Mouse (Mus musculus) urinary bladder, postnatal 25 days (tissue): ENCODE data around the gene 3110082I17Rik.
A peak's percentile ranks its signal among the peaks of the same experiment; 100 is the strongest.
"Not testable (repeated sequence)": the region's sequence is repeated elsewhere in the genome, so short reads cannot be mapped to it uniquely, and the experiment has no call there.

Experiments used
- DNase-seq: peaks from one replicate; pipeline ENCODE4 v3.0.0; 2022; ENCODE audit warnings: low spot score

The 3110082I17Rik gene

DNA sequence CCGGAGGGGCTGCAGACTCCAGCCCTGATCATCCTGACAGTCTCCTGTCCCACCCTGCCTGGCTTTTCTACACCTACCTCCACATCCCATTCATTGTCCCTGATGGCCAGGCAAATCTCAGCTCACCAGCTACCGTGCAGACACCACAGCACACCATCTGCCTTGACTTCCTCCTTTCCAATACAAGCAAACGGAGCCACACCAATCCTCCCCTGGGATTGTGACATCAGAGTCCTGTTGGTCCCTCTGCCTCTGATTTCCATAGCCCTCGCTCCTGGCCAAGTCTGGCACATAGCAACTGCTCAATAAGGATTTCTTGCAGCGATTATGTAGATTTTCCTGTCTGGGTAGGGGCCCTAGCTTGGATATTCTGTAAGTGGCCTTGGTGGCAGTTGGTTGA is 109.2 kb downstream of the 3110082I17Rik start, which contains the start of gene Cox19:
TSS of gene Cox19 (minus strand) at position 285 of the 400 bp plus-strand sequence.
- no peak for DNase-seq

- DNase-seq: no peak
Measured at GRCm38 (mm10) chr5:139349713-139350112, 110.6 kb downstream of the 3110082I17Rik start.

DNA sequence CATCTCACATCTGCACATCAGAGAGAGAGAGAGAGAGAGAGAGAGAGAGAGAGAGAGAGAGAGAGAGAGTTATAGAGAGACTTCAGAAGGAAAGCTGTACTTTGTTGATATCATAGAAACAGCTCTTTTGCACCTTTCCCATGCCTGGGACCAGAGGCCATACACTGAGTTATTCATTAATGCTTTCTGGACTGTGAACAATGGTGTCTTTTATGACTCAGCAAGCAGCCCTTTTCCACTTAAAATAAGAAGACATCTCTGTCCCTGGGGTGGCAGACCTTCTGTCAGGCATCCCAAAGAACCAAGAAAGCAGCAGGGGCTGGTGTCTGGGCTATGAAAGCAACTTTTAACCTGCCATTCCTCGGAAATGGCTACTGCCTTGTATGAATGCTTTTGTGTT is 113.1 kb downstream of the 3110082I17Rik start:
- no peak for DNase-seq

DNA sequence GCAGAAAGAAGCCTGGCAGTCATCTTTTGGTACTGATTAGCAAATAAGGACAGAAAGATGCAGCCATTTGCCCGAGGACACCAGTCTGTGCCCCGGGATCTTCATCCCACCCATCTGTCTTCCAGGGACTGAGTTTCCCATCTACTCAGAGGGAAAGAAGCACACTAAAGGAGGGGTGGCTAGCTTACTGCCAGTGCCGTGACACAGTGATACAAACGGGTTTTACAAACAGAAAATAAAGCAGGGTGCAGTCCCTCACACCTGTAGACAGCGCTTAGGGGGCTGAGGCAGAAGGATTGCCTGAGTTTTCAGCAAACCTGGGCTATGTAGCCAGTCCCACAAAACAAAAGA is 115.0 kb downstream of the 3110082I17Rik start:
- DNase-seq: no peak

DNA sequence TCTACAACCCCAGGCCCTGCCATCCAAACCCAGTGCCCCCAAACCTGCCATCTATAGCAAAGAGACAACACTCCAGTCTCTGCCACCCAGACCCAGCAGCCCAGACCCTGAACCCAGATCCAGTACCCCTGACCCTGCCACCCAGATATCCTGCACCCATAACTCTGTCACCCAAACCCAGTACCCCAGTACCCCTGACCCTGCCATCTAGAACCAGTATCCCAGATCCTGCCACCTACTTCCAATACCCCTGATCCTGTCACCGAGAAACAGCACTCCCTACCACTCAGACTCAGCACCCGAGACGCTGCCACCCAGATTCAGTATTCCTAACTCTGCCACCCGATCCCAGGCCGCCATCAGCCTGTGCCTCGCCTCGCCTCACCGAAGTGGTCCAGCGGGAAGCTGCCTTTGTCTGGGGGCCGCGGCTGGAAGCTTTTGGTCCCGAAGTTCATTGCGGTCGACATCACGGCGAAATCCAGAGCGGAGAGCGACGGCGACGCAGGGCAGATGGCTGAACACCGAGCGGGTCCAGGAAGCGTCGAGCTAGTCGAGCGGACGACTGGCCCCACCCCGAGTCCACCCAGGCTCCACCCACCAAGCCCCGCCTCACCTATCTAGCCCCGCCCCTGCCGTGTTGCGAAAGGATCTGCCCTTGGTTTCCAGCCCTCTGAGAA is 115.5 kb downstream of the 3110082I17Rik start:
- DNase-seq: peak; percentile 96

DNA sequence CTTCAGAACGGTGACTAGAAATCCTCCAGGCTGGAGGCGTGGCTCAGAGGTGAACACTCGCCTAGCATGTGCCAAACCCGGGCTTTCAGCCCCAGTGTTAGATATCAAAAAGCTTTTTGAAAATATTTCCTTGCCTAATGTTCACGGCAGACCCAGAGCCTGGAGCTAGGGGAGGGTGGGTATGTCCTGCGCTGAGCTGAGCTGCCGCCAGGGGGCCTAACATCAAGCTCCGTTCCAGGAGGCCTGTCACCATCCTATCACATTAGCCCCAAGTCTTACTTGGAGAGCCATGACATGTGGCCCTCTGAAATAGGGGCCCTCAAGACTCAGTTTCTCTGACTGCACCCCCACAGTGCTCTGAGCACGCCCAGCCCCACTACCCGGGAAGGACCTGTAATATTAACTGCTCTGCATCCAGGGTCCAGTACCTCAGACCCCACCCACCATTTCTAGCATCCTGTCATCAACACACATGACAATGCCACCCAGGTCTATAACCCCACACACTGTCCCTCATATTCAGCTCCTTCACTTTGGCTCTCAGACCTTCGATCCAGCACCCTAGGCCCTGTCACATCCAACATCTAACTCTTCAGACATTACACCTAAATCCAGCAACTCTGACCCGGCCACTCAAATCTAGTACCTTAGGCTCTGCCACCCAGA is 116.2 kb downstream of the 3110082I17Rik start:
- peak; percentile 68 for DNase-seq

DNA sequence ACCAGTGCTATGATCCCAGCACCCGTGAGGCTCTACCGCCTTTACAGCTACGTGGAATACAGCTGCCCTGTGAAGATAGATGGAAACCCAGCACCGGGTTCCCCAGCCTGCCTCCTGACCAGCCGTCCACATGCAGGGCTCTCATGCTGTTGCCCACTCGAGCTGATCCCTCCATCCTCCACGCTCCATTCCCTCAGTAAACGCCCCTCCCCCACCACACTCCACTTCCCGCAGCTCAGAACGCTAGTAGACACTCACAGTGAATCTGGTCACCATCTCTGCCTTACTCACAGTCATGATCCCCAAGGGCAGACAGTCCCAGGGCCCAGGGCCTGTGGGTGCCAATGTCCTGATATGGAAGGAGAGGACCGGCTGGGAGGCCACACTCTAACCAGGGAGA is 121.4 kb downstream of the 3110082I17Rik start:
- DNase-seq: no peak

GRCm38 (mm10) chr5:139338403-139338802 is 121.9 kb downstream of the 3110082I17Rik start:
- no peak for DNase-seq

- DNase-seq: no peak
Measured at GRCm38 (mm10) chr5:139337826-139338370, 122.4 kb downstream of the 3110082I17Rik start.

DNA sequence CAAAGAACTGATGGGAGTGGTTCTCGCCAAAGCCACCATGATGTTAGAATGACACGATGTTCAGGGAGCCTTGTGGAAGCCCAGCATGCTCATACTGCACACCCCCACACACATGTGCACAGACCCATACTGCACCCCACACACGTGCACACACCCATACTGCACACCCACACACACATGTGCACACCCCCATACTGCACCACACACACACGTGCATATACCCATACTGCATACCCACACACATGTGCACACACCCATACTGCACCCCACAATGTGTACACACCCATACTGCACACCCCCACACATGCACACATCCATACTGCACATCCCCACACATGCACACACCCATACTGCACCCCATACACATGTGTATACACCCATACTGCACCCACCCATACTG is 124.7 kb downstream of the 3110082I17Rik start:
- DNase-seq: no peak

DNA sequence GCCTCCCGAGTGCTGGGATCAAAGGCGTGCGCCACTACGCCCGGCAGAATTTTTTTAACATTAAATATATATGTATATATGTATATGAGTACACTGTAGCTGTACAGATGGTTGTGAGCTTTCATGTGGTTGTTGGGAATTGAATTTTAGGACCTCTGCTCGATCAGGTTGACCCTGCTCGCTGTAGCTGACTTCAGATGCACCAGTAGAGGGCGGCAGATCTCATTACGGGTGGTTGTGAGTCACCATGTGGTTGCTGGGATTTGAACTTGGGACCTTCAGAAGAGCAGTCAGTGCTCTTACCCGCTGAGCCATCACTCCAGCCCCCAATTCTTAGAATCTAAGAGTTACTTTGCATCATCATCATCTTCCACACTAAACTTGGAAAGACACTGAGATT is 125.9 kb downstream of the 3110082I17Rik start:
- not testable (repeated sequence) for DNase-seq

DNA sequence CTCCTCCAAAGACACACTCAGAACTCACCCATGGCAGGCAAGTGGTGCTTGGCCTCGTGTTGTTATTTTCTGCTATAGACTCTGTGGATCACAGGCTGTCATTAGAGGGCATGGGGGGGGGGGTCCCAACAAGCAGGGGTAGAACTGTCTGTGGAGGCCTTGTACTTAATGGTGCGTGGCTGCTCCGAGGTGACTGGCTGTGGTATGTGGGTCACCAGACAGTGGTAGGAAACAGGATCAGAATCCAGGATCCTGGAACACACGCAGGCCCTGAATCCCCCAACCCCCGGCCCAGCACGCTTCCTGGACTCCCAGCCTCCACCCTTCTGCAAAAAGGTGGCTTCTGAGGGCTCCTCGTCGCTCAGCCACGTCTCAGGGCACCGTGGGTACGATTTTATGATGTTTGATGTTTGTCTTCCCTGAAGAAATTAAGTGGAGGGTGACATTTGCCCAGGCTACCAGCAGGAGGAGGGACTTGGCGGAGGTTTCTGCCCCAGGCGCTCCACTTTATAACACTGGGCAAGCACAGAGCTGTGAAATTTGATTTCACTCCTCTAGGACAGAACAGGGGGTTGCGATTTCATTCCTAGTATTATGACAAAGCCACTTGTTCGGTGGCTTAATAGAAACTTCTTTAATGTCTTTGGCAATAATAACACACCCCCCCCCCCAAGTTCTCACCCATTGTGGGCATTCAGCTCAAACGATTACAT is 126.9 kb downstream of the 3110082I17Rik start:
- DNase-seq: no peak

- no peak for DNase-seq
Measured at GRCm38 (mm10) chr5:139332590-139333272, 127.6 kb downstream of the 3110082I17Rik start.

GRCm38 (mm10) chr5:139331742-139332141 is 128.6 kb downstream of the 3110082I17Rik start:
- DNase-seq: peak; percentile 80

DNA sequence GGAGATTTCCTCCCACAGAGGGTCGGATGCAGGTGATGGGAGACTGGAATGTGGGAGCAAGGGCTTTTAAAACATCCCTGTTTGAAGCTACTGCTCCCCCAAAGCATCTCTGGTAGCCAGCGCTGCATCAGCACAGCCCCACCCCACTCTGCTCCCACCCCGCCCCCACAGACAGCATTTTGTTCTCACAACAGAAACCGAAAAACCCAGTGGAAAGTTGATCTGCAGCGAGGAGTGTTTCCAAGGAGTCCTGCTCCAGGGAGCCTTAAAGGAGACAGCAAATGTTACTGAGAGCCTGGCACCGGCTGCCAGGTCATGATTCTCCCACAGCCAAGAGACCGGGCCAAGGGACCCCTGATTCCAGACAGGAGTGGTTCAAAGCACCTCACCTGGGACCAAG is 129.6 kb downstream of the 3110082I17Rik start:
- no peak for DNase-seq

DNA sequence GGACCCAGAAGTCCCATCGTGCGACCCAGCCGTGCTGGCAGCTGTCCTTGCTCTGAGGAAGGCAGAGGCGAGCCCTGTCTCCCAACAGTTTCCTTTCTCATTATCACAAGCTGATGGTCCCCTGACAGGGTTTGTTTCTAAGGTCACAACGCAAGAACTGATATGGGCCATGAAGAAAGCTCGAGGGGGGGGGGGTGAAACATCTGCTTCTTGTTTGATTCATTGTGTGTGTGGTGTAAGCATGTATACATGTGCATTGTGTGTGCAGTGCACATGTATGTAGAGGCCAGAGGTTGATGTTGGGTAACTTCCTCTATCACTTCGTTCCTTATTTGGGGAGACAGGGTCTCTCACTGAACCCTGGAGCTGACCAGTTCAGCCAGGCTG is 132.7 kb downstream of the 3110082I17Rik start:
- DNase-seq: no peak

- no peak for DNase-seq
Measured at GRCm38 (mm10) chr5:139326986-139327633, 133.2 kb downstream of the 3110082I17Rik start.

- no peak for DNase-seq
Measured at GRCm38 (mm10) chr5:139326111-139326696, 134.1 kb downstream of the 3110082I17Rik start.

DNA sequence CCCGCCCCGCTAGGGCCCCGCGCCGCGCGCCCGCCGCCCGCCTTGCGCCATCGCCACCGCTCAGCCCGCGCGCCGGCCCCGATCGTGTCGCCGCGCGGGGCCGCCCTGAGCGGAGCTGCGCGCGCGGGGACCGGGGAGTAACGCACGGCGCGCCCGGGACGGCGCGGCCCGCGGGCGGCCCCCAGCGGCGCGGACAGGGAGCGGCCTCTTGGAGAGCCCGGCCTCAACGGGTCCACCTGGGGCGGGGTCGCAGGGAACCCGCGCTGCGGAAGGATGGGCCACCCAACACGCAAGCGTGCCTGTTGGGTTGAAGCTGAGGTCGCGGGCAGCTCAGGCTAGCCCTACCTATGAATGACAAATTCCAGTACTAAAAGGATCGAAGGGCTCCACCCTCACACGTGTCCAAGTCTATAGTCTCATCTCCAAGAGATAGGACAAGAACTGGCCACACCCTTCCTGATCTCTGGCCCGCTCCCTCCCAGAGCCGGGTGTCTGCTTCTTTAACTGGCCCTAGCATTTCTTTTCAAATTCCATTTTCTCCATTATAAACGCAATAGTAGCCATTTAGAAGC is 134.8 kb downstream of the 3110082I17Rik start, which contains the start of gene Adap1:
TSS of gene Adap1 (minus strand) at position 228 of the 572 bp plus-strand sequence.
- DNase-seq: peak; percentile 63

- DNase-seq: no peak
Measured at GRCm38 (mm10) chr5:139324691-139325394, 135.5 kb downstream of the 3110082I17Rik start.
